Mouse (Mus musculus) left cerebral cortex, postnatal 25 days (tissue): ENCODE data around the gene Pdk4. TPM values are rescaled to one million over a fixed set of nuclear protein-coding genes. Genes with fewer than 3 reads are reported as not detected.

Source experiments
- DNase-seq, 2 experiments: peaks; one replicate each; pipeline ENCODE4 v3.0.0; 2022; ENCODE audit warnings: low spot score in 2 of 2, mixed read lengths in 1 of 2
- intact Hi-C: fragments of 180-260 bp; cut with DNase I; formaldehyde crosslinking; loops from one replicate; pipeline ENCODE4 v1.15.1; 2025
- total RNA-seq, 2 experiments: library from RNA; stranded (reverse); gene quantifications; 2 replicates each; pipeline ENCODE4 v1.2.3; 2021

The Pdk4 gene
- 10 to 100 TPM in 1 of 2 experiments, 1 to 10 TPM in 1; 9.1 to 10.0 TPM for total RNA-seq

DNA sequence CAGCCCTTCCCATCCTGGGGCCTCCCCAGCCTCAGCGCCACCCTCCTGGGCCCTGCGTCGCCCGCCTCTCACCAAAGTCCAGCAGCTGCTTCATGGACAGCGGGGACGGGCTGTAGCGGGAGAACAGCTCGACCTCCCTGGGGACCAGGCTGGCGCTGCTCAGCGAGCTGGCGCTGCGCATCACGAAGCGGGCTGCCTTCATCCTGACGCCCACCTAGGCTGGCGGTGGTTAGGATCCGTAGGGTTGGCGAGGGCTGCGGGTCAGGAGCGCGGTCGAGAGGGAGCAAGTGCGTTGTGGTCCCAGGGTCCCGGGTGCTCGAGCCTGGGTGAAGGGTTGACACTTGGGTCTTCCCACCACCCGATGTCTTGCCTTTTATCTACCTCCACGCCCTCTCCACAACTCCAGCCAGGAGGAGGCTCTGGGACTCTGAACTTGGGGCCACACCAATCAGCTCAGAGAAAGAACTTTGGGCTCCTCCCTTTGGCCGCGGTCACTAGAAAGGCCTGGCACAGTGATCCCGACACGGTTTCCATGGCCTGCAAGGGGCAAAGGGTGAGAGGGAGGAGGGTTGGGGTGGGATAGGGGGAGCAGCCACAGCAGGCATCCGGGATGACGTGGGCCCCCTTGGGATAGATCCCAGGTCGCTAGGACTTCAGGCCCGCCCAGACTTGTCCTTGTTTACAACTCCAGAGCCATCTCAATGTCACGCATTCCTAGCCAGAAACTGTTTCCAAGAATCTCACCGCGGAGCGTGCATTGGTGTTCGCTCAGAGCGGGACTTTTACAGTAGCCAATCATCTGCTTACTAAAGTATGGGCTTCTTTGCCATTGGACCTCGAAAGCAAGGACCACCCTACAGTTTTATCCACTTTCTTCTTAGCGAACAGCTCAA, at the start of gene Pdk4:
TSS of gene Pdk4 (minus strand) at position 349 of the 893 bp plus-strand sequence.
- DNase-seq: peak; percentile 49 to 68
- intact Hi-C loops: loop anchor here (5.0 kb wide), 1 partner anchor 54 kb away; no protein-coding TSS in a partner anchor

DNA sequence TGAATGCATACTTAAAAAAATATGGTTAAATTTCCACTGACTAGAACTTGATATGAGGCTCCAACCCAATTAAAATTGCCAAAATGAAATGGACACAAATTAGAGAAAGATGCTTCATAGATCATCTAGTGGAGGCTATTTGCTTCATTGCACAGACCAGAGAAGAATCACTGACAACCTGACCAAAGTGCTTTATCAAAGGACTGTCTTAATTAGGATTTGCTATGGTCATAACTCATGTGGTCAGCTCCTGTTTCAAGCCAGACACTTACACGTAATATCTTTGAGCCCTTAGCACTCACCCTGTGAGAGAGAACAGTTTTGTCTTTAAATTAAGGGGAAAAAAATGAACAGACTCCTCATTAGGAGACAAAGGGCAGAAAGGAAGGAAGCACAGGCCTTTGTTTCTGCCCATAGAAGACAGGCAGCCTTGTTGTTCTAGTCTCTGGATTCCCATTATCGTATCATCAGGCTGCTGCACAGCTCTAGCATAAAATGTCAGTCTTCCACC, 41.8 kb upstream of the Pdk4 start:
- intact Hi-C loops: no loop called here
- no peak for DNase-seq

DNA sequence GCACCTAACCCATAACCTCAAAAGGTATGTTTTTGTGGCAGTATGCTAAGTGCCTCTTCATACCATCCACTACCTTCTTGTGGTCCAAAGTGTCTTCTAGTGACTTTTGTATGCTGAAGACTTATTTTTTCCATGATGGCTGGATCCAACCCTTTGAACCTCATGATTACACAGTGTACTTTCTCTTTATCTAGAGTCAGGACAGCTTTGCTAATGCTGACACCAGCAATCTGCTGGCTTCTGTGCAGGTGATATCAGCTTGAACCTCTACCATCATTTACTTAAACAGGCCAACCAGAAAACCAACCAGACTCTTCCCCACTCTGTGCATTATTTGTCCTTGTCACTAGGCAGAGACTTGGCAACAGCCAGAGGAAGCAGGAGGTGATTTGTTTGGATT, 39.6 kb upstream of the Pdk4 start:
- DNase-seq: no peak
- intact Hi-C loops: no loop called here

DNA sequence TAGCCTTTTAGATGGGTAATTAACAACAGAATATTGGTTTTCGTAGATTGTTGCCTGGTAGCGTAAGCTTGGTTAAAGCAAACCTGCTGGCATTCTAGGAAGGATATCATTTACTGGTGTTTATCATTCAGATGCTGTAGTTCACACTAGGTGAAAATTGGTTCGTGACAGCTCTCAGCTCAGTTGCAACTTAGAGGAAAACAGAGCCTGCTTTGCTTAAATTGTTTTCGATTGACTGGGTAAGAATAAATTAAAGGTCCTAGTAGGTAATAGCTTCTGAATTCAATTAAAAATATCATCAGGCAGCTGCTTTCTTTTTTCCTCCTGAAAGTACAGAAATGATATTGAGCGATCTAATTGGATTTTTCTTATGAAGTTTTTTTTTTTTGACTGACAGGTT, 21.0 kb upstream of the Pdk4 start:
- intact Hi-C loops: no loop called here
- no peak for DNase-seq

DNA sequence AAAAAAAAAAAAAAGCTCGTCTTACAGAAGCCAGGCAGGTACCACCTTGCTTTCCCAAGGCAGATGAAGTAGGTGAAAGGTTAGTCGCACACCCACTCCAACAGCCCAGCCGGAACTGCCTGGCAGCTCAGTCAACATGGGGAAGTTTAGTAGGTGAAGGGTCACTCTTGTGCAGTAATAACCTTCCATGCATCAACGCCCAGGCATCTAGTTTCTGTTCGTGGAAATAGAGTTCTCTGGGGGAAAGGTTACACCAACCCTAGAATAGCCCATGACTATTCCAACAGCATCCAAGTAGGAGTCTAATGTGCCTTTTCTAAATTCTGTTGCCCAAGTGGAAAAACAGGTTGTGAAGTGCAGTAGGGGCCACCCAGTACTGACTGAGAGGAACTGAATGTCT, 13.6 kb upstream of the Pdk4 start:
- no peak for DNase-seq
- intact Hi-C loops: no loop called here

DNA sequence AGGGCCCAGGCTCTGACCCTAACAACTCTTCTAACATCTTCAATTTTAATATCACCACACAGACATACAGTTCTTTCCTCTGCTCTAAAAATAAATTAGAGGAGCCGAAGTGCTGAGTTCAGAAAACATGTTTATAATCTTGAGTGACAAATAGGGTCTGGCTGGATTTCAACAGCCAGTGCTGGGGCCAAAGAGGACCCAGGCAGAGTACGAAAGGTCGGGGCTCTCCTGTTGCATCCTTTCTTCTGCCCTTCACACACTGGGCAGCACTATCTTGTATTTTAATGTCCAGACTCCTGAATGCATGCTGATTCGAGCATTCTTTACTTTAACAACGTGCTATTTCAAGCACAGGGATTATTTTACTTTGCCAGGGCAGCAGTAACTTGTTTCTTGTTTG, 13.2 kb upstream of the Pdk4 start:
- intact Hi-C loops: no loop called here
- DNase-seq: no peak

DNA sequence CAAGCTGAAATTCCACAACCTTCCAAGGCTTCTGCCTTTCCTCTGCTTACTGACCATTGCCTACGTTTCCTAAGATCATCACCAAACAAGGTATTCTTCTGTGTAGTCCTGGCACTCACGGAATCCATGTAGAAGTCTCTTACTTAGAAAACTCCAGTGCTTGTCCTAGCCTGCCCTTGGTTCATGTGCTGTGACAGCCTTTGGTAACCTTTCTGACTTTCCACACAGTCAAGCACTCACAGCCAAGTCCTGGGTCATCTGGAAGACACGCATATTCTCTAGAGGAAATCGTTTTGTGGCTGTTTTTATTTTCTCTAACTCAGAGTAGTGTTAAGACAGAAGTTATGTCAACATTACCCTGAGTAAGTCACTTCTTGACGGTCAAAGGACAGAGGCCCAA, 11.7 kb upstream of the Pdk4 start:
- no peak for DNase-seq
- intact Hi-C loops: no loop called here

DNA sequence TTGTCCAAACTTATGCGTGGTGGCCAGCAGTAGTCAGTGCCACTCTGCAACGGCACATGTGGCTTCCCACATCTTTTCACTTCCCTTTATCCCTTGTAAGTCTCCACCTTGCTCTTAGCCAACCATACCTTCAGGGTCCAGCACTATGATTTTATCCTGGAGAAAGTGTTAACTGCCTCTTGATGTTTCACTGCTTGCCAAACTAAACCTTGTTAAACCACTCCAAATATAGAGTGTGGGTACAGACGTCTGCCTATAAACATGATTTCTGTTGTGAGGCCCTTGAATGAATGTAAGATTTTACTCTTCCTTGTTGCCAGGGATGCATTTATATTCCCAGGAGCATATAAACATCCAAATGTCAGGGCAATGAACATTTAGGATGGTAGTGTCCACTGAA, 10.2 kb upstream of the Pdk4 start:
- intact Hi-C loops: no loop called here
- no peak for DNase-seq

DNA sequence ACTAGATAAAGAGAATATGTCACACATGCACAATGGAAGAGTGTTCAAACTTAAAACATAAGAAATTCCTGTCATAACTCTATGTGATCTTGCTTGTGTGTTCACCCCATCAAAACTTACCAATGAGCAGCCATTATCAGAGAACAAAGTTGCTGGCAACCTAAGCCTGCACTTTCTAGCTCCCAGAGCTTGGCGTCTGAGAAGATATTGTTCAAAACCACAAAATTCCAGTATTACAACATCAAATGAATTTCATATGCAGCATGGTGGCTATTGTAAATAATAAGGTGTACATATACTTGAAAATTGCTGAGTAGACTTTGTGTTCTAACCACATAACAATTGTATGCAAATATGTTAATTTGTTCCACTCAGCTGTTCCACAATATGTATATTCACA, 6.7 kb upstream of the Pdk4 start:
- DNase-seq: no peak

DNA sequence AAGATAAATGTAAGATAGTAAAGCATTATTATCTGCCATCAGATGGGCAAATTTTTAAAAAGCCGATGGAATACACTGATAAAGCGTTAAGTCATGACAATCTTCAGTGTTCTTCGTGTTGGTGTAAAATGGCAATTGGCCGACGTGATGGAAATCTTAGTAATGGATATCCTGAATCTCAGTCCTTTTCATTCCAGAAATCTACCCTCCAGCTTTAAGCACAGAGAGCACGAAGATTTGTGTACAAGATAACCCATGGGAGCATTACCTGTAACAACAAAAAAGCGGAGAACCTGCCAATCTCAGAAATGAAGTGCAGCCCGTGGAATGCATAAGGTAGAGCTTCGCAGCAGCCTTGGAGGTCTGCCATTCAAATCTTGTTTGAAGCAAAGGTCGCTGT, 5.4 kb upstream of the Pdk4 start:
- intact Hi-C loops: no loop called here
- DNase-seq: no peak

More for the DNA sequence above, 6.7 kb upstream of the Pdk4 start:
- intact Hi-C loops: no loop called here

DNA sequence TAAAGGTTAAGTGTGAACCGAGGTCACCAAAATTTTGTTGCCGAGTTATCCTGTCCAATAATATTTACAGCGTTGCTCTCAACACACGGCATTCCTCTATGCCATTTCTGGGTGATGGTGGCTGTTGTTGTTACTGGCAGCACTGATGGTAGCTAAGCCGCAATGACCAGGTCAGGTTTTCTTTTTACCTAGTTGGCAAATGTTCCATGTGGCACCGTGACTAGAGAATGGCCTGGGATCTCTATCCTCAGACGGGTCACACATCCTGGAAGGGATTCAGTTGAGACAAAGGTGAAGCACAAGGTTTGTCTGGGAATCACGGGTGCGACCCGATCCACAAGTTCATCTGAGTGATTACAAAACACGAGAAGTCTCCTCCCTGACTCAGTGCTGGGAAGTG, 2.6 kb upstream of the Pdk4 start:
- DNase-seq: no peak
- intact Hi-C loops: loop anchor here (5.0 kb wide), 1 partner anchor 56 kb away; no protein-coding TSS in a partner anchor

DNA sequence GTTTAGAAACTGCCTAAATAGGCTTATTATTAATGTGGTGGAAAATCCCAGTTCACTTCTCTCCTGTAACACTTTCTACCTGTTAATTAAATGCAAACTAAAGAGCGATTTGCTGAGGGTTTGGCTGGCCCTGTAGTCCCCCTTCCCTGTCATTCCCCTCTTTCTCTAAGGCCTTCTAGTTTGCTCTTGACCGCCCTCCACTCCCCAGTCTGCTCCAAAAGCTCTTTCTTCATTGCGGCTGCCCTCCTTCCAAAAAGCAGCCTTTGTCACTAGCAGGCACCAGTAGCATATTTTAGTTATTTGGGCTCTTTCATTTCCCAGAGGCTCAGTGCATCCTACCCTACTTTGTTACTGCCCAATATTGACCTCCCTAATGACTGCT, 736 bp upstream of the Pdk4 start:
- DNase-seq: no peak
- intact Hi-C loops: loop anchor here (5.0 kb wide), 1 partner anchor 55 kb away; no protein-coding TSS in a partner anchor

DNA sequence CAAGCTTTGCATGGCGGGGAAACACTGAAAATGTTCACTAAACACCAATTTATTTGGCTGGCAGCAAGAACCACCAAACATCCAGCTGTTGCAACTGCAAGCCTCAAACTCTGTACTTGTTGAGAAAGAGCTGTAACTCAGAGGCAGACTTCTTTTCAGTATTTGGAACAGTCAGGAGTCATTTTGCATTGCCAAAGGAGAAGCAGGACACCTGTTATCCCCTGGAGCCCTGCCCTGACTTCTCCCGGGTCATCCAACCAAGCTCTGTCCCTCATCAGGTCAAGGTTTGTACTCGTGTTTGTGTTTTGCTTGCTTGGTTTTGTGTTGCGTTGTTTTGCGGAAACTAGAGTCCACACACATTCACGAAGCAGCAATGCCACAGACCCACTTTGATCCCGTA, 11.1 kb downstream of the Pdk4 start:
- intact Hi-C loops: no loop called here
- no peak for DNase-seq

DNA sequence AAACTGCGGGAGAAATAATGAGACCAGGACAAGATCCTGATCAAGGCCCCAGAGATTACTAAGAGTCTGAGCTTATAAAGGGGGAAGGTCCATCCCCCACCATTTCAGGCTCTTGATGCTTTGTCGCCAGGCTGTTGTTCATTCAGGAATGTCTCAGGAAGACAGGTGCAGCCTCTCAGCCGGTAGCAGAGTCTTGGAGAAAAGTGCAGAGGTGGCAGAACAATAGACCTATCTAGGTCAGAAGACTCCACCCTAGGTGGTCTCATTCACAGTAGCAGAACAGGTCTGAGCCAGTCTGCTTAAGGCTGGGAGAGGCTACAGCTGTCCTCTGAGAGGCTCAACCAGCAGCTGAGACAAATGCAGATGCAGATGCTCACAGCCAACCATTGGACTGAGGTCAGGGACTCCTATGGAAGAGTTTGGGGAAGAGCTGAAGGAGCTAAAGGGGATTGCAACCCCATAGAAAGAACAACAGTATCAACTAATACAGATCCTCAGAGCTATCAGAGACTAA, 13.8 kb downstream of the Pdk4 start:
- no peak for DNase-seq
- intact Hi-C loops: no loop called here

DNA sequence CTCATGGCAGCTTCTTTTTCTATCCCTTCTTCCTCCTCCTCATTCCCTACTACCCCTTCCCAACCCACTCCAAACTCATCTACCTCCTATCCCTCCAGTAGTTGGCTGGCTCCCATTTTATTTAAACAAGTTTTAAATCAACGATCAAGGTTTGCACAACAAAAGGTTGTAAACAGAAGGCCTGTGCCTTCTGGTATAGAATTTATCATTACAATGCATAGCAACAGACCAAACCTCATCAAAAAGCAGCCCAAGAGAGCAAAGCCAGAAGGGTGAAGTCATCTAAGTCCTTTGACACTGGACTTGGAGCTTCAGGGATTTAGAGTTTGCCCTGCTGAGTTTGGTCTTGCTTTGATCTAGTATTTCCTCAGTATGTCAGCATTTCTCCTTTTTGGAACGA, 15.0 kb downstream of the Pdk4 start:
- DNase-seq: no peak
- intact Hi-C loops: no loop called here

DNA sequence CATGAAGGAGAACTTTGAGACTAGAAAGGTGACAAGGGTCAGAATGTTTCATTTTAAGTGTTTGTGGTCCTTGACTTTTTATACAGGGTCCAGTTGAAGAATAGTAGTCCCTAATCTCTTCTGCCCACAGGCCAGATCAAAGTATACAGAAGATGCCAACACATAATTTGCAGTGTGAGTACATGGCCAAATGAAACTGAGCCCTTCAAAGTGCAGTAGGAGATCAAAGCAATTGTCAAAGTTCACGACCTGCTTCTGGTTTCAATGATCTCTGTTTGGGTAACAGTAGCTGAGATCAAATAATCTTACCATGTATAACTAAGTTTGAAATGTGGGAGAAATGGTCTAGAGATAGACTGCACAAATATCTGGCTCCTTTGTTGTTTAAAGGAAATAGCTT, 22.1 kb downstream of the Pdk4 start:
- DNase-seq: no peak
- intact Hi-C loops: loop anchor here (5.0 kb wide), 1 partner anchor 1277 kb away; no protein-coding TSS in a partner anchor

DNA sequence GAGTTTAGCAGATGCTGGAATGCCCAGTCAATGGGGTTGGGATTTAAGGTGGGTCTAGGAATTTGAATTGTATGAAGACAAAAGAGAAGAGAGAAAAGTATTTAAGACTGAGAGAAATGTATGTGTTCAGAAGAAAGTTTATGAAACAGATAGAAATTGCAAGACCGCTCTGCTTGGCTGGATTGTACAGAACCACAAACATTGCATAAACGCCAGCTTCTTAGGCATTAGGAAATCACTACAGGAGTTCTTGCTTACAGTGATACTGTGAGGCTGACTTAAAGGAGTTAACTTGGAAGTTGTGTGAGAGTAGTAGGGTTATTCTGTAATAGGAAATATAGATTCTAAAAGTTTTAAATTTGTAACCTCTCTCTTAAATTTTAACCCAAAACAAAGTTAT, 23.4 kb downstream of the Pdk4 start:
- intact Hi-C loops: loop anchor here (5.0 kb wide), 1 partner anchor 1275 kb away; no protein-coding TSS in a partner anchor
- no peak for DNase-seq

DNA sequence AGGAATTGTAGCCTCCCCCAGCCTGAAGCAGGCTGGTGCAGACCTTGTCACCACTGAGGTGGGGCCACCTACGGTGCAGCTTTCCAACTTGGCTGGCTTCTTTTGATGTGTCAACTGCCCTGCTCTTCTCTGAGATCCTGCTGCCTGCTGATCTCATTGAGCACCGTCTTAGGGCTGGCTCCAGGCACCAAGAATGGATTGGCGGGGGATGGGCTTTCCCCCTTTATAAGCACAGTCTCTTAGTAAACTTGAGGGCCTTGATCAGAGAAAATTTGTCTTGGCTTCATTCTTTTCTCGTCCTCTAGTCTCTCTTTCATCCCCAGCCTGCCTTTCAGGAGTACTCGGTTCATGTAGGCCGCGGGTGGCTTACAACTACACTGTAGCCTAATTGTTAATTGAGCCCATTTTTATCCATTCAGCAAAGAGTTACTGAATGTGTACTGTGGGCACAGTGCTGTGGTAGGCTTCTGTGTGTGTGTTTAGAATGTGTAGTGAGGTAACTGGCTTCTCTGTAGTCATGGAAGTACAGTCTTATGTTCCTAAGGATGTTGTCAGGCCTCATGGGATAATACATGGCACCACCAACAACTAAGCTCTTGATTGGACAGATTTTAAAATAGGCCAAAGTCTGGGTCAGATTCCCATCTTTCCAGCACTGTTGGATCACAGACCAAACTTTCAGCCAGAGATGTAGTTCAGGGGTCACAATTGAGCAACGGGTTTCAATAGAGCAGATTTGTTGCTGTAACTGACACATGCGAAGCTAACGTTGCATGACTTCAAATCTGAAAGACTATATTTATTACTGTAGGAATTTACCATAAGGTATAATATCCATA, 25.4 kb downstream of the Pdk4 start:
- no peak for DNase-seq
- intact Hi-C loops: loop anchor here (5.0 kb wide), 1 partner anchor 1273 kb away; no protein-coding TSS in a partner anchor

DNA sequence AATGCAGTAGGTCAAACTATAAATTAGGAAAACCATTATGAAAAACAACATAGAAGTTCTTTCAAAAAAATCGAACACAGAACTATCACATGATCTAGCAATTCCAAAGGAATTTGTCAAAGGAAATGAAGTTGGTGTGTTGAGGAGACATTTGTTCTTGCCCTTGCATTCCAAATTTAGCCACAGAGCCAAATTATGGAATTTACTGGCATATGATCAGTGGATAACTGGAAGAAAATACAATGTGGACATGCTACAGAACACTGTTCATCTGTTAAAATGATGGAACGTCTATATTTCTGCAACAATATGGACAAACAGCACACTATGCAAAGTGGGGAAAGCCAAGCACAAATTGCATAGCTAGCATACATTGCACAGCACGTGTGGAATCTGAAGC, 40.3 kb downstream of the Pdk4 start:
- intact Hi-C loops: no loop called here
- no peak for DNase-seq

DNA sequence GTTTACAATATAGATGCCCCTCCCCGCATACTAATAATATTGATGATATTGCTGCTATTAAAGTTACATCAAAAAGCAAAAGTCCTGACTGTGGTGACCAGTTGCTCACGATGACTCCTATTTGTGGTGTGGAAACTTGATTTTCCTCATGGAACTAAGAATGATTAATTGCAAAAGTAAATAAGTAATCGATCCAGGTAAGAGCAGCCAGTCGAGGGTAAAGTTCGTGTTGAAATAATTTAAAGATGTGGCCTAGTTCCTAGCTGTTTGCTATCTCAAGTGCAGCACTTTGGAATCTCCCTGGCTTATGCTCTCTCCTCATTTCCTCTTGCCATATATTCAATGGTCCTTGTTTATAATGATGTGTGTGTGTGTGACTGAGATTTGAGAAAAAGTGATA, 46.2 kb downstream of the Pdk4 start:
- intact Hi-C loops: no loop called here
- no peak for DNase-seq
